Mouse (Mus musculus) ovary, postnatal 14 days (tissue): ENCODE data around the gene Ppm1d.

Experiments used
- DNase-seq: peaks from one replicate; pipeline ENCODE4 v3.0.0; 2022; ENCODE audit warnings: low spot score

The Ppm1d gene

DNA sequence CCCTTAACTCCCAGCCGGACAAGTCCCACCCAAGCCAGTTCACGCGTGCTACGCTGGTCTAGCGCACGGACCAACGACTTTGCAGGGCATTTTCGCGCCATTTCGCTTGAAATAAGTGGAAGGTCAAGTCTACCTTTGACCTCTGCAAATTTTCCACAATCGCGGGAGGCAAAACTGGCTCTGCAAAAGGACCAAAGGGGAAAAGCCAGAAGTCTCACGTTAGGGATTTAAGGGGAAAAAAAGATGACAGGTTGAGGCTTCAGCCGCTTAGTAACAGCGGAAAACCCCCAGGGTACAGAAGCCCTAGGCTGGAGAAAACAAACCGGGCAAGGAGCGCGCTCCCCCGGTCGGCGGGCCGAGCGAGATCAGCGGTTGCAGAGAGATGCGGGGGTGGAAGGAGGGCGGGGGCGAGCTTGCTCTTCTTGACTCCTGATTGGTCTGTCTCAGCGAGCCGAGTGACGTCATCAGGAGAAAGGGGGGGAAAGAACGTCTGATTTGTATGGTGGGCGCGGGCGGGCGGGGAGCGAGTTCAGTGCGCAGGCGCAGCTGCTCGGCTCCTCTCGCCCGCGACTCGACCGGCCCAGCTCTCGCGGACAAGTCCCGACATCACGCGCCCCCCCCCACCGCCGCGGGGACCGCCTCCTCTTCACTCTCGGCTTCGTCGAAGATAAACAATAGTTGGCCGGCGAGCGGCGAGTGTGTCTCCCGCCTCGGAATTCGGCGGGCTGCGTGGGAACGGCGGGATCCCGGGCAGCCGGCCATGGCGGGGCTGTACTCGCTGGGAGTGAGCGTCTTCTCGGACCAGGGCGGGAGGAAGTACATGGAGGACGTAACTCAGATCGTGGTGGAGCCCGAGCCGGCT lies at the start of gene Ppm1d:
TSS of gene Ppm1d (plus strand) at position 532 of the 862 bp plus-strand sequence.
- DNase-seq, result peak; percentile 95

DNA sequence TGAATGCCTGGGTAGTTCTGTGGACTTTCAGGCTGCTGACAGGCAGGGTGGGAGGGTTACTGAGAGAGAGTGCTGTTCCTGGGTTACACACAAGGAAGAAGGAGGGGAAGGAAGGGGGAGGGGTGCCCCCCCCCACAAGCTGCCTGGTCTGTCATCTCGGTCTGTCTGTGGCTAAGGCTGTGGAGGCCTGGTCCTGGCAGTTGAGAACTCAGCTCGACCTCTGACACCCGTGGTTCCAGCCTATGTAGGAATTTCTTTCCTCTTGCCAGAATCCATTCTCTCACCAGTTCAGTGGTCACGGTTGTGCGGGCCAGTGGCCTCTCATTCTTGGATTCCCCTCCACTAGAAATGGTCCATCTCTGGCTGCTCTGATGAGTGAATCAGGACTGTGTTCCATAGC lies 46.4 kb upstream of the Ppm1d start:
- no peak for DNase-seq

DNA sequence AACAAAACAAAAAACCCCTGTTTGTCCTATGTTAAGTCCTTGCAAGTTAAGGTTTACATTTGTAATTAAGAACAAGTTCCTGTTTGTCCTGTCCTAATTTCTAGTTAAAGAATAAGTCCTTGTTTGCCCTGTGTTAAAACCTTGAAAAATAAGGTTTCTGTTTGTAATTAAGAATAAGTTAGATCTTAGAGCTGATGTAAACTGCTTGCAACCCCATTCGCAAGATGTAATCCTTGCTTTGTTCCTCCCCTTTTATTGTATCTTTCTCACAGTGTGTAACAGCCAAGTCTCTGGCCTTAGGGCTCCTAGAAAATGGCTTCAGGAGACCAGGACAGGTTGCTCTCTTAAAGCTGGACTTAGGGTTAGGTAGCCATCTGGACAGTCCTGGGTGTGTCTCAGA lies 43.7 kb upstream of the Ppm1d start:
- DNase-seq, result no peak

DNA sequence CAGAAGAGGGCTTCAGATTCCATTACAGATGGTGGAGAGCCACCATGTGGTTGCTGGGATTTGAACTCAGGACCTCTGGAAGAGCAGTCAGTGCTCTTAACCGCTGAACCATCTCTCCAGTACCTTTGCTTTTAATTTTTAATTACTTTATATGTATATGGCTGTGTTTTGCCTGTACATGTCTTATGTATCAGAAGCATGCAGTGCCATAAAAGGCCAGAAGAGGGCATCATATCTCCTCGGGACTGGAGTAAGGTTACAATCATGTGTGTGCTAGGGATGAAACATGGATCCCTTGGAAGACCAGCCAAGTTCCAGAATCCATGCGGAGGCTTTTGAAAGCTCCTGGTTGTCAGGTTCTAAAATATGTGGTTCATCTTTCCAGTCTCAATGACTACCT lies 40.4 kb upstream of the Ppm1d start:
- peak; percentile 33 for DNase-seq

DNA sequence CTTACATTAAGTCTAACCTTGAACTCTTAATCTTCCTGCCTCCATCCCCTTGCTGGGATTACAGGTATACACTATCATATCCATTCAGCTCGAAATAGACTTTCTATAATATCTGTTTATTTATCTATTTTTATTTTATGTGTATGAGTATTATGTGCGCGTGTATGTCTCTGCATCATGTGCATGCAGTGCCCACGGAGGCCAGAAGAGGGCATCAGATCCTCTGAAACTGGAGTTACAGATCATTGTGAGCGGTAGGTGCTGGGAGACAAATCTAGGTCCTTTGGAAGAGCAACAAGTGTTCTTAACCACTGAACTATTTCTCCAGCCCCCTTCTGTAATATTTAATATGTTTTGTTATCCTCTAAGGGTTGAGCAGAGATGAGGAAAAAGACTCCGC lies 37.7 kb upstream of the Ppm1d start:
- no peak for DNase-seq

DNA sequence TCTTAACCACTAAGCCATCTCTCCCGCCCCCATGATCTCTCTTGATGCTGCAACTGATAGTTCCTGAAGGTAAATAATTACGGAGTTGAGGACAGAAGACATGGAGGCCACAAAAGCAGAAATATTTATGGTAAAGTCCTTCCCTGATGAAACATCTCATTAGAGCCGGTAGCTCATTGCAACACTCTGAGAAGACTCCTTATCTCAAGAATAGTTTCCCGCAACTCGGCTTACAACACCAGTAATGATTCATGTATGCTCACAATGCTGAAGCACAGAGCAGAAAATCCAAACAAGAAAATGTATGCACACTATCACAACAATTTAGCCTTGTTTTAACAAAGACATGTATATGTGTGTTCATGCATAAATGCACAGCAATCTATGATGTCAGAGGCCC lies 35.9 kb upstream of the Ppm1d start:
- DNase-seq, result no peak

DNA sequence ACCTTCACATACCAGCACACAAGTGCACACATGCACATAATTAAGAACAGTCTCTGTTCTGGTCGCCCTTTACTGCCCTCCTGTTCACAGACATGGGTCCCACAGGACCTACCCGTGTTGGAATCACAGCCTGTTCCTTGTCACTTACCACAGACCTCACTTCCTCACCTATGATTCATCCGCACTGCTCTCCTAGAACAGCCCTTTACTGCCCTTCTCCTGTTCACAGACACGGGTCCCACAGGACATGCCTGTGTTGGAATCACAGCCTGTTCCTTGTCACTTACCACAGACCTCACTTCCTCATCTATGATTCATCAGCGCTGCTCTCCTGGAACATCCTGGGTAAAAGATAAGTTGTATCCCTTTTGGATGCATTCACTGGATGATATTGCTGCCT lies 33.4 kb upstream of the Ppm1d start:
- no peak for DNase-seq

DNA sequence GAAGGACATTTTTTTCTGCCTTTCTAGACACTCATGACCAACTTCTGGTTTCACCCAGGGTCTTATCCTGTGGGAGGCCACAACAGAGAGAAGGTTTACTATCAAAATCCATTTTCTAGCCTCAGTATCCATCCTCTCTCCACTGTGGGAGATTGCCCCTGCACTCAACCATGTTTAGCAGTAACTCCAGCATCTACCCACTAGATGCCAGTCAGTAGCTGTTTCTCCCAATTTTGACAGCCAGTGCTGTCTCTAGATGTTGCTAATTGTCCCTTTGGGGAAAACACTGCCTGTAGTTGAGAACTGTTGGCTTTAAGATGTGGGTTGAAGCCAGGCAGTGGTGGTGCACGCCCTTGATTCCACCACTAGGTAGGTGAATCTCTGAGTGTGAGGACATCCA lies 32.9 kb upstream of the Ppm1d start:
- DNase-seq, result no peak

DNA sequence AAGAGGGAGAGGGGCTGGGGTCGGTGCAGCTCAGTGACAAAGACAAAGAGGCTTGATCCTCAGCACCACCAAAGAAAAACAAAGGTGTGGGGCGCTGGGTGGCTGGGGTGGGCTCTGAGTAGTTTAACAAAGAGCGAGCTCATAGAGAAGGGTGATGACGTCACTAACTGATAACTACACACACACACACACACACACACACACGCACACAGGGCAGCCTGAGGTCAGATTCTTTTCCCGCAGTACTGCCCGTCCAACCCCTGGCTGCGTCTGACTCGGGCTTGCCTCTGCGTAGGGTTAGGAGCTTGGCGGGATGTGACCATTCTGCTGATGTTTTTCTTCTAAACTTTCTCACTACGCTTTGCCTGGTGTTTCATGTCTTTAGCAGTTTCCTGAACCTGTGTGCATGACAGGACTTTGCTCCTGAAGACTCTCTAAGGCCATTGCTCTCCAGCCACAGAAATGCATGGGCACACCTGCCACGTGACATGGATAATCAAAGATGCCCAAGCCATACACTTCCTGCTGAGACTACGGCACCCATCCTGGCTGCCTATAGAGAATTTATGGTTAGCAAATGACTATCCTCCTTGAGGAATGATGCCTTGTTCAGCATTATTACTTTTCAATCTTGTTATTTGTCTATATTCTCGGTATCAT lies 29.7 kb upstream of the Ppm1d start:
- no peak for DNase-seq

DNA sequence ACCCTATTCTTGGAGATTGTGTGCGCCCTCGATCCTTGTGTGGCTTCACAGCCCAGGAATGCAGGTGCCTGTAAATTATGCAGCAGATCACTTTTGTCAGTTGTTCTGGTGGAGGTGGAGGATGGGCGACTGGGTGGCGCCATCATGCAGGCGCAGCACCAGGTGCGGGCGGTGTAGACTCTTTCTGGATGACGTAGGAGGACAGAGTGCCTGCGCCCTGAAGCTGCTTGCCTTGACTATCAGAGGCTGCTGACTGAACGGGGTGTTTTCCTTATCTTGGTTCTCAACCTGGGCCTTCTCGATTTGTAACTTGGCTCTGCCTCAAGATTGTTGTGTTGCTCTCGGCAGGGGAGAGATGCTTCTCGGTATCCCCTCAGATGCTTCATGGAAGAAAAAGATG lies 13.1 kb upstream of the Ppm1d start:
- no peak for DNase-seq

DNA sequence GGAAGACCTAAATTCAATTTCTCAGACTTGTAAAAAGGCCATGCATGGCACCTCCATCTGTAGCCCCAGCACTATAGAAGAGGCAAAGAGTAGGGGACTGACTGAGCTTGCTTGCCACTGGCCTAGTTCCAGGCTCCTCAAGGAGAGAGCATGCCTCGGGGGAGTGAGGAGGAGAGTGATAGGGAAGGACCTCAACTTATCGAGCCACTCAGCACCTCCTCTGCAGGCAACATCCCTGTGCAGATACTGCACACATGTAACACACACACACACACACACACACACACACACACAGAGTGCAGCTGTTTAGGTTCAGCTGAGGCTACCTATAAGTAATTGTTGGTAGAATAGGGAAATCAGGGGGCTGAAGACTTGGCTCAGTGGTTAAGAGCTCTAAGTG lies 11.2 kb upstream of the Ppm1d start:
- no peak for DNase-seq

DNA sequence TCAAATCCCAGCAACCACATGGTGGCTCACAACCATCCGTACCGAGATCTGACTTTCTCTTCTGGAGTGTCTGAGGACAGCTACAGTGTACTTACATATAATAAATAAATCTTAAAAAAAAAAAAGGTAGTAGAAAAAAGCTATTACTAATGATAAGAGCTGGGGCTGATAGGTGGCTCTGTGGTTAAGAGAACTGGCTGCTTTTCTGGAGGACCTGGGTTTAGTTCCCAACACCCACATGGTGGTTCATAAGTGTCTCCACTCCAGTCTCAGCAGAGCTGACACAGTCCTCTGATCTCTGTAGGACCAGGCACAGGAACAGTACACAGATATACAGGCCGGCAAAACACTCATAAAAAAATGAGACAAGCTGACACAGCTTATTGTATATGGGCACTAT lies 9.9 kb upstream of the Ppm1d start:
- DNase-seq, result no peak

DNA sequence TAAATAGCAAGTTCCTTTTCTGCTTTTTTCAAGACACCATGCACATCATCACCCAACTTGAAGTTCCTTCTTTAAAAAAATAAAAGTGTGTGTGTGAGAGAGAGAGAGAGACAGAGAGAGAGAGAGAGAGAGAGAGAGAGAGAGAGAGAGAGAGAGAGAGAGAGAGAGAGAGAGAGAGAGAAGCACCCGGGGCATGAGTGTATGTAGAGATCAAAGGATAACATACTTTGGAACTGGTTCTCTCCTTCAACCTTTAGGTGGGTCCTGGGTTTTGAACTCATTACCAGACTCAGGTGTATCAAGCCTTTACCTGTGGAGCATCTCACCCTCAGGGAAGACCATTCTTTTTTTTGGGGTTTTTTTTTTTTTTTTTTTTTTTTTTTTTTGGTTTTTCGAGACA lies 9.2 kb upstream of the Ppm1d start:
- DNase-seq, result no peak

DNA sequence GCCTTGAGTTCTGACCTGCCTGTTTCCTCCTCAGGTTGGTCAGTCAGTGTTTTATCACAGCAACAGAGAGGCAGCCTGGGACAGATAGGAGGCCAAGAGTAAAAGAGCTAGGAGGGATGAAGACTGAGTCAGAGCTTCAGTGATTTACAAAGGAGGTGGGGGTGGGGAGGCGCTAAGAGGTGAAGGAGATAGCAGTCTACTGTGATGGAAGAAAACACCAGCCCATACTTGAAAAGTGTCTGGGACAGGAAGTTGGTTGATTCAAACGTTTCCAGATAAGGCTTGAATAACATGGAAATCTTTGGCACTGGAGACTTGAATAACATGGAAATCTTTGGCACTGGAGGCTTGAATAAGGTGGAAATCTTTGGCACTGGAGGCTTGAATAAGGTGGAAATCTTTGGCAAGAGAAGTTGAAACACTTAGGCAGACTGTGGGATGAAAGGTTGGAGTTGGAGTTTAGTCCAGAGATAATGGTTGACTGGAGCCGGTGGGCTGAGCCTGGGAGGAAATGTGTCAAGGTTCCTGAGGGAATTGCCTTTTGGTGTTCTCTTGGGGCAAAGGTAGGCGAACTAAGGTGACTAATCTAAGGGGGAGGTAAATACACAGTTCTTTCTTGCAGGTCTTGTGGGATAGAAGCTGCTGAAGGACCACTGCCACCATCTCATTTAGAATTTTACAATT lies 4.3 kb upstream of the Ppm1d start:
- no peak for DNase-seq

DNA sequence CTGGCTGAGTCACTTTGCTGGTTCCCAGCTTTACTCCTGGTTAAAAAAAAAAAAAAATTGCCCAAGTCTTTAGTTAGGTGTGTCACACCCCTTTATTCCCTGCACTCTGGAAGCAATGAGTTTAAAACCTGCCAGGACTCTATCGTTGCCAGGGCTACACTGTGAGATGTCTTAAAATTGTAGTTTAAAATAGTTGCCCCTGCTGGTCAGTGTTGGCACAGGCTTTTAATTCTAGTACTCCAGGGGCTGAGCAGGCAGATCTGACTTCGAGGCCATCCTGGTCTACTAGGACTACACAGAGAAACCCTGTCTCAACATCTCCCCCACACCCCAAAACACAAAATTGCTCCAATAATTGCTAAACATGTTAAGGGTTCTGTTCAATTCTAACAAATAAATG lies 2.2 kb upstream of the Ppm1d start:
- DNase-seq, result no peak

DNA sequence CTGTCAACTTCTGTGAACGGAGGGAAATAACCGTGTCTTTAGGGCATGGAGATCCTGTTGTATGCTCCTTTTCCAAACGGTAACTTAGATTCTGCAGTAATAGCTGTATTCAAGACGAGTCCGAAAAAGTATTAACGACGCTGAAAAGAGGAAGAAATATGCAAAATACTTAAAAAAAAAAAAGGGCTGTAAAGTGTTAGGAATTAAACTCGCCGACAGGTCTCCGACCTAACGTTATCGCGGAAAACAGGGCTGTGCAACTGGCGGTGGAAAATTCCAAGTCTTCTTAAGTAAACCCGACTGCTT lies 684 bp upstream of the Ppm1d start:
- DNase-seq, result no peak

DNA sequence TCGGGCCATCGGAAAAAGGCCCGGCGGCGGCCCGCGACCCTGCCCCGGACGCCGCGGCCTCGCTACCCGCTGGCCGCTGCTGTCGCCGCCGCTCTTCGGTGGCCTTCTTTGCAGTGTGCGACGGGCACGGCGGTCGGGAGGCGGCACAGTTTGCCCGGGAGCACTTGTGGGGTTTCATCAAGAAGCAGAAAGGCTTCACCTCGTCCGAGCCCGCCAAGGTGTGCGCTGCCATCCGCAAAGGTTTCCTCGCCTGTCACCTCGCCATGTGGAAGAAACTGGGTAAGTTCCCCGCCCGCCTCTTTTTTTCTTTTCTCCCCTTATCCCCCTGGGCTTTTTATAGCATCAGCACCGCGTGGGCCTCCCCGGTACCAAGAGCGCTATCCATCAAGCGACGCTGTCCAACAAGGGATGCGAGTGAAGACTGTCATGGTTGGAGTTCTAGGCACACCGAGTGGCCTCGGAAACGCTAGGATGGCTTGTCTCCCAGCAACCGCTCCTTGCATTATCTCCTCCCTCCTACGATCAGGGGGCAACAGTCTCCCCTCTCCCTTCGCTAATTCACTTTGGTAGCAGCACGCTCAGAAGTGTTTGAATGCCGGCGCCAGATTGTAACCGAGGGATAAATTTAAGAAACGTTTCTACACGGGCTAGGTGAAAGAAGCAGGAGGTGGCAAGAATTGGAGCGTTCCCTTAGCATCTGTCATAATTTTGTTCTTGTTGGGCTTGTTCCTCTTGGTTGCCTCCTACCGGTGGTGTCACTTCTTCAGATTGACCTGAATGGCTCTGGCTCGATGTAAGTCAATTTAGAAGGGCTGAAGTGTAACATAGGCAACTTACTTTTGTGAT lies 824 bp downstream of the Ppm1d start:
- DNase-seq, result peak; percentile 10

DNA sequence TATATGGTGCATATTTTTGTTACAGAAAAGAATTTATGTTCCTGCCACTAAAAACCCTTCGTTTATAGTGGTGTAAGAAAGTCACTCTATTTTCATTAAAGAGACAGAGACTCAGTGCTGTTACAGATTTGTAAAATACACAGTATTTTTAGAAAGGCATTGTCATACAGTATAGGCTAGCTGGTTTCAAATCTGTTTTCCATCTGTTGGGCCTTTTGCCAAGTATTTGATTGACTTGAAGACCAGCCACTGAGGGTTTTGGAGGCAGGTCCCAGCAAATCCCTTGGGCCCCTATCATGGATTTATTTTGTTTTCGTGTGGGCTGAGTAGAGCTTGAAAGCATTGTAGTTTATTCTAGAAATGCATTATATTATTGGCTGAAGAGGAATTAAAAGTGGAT lies 1.8 kb downstream of the Ppm1d start:
- DNase-seq, result peak; percentile 65

DNA sequence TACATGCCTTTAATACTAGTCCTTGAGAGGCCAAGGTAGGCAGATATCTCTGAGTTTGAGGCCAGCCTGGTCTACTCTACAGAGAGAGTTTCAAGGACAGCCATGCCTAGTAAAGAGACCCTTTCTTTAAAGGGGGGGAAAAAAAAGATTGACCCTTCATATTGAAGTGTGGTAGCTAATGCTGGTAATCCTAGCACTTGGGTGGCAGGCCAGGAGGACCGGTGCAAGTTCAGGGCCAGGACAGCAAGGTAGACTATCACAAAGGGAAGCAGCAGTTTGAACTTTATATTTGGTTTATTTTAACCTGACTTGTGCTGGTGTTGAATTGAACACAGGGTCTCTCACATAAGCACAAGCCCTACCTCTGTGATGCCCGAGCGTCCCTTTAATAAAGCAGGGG lies 2.3 kb downstream of the Ppm1d start:
- no peak for DNase-seq

DNA sequence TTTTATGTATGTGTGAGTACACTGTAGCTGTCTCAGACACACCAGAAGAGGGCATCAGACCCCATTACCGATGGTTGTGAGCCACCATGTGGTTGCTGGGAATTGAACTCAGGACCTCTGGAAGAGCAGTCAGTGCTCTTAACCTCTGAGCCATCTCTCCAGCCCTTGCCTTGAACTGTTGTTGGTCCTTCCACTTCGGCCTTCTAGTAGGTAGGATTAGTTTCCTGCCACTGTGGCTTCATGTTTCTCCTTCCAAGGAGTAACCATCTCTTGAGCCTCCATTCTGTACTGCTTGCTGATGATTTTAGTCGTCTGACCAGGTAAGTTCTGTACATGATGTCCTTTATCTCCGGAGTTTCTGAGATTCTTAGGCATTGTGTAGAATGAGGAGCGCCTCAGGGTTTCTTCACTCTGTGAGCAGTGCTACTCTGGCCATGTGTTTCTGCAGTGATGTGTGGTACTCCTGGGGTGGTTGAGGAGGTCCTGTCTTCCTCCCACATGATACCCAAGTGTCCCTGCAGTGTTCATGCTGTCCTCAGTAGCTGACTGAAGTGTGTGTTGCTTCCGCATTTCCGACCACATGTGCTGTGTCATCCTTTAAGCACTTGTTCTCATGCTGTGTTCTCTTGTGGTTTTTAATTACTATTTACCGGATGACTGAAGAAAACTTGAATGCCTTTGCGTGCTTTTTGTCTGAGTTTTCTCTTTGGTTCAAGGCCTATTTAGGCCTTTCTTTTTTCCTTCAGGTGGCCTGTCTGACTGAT lies 12.7 kb downstream of the Ppm1d start:
- no peak for DNase-seq

DNA sequence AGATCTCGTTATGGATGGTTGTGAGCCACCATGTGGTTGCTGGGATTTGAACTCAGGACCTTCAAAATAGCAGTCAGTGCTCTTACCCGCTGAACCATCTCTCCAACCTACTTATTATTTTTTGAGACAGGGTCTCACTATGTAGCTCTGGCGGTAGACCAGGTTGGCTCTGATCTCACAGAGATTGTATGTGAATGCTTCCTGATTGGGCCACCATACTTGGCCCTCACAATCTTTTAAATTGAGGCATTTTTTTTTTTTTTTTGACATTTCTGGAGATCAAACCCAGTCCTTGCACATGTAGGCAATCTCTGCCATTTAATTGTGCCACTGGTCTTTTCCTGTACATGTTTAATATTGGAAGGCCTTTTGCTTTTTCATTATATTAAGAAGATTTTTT lies 17.7 kb downstream of the Ppm1d start:
- no peak for DNase-seq
